Mouse (Mus musculus): ENCODE results near the gene Bcan.

DNA sequence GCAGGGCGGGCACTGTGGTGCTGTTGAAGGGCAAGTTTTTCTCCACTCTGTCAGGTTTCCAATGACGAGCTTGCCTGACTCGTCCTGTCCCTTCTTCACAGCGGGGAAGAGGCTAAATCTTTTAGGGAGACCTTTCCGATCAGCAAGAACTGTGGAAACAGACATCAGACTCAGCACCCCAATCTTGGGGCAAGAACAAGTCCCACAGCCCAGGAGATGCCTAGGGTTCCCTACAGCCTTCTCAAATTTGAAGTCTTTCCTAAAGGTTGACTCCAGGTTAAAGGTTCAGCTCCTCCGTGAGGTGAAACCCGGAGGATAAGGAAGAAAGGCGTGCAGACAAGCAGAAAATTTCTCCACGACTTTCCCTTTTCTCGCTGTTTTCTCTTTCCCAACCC lies 39.8 kb downstream of the Bcan start:
- no peak for TF ChIP-seq CTCF (IDR thresholded peaks at IDR 0.05)
- TF ChIP-seq POLR2A (IDR thresholded peaks at IDR 0.05; ENCODE audit: insufficient read depth, low read depth, low read length) = no peak

Measured in heart, adult 2 months (tissue).